Mouse (Mus musculus) limb, embryonic 11.5 days (tissue): ENCODE results near the gene 4933434E20Rik. TPM values are rescaled to one million over a fixed set of nuclear protein-coding genes. Genes with fewer than 3 reads are reported as not detected.

Source experiments
- ATAC-seq: fragments of 200-750 bp; cut with Nextera tagmentation; 2 replicates; pipeline ENCODE4 v1.8.0; 2017; ENCODE audit warnings: low read depth; ENCODE audit not compliant: insufficient number of reproducible peaks, low FRiP score, low TSS enrichment
- DNase-seq: peaks from one replicate; pipeline ENCODE4 v3.0.0-alpha.2; 2015; ENCODE audit warnings: low spot score
- H3K27ac ChIP-seq: fragments of 300-500 bp; sonication (generic); replicated peaks from 2 replicates; pipeline ENCODE4 v1.5.1; 2014; ENCODE audit warnings: low read depth, mild to moderate bottlenecking, low read length
- H3K27me3 ChIP-seq: fragments of 300-500 bp; sonication (generic); 2 replicates; pipeline ENCODE4 v1.6.1; 2014; ENCODE audit warnings: mild to moderate bottlenecking, low read length, mixed read lengths; ENCODE audit not compliant: control insufficient read depth, insufficient read depth
- H3K36me3 ChIP-seq: fragments of 300-500 bp; sonication (generic); 2 replicates; pipeline ENCODE4 v1.6.1; 2014; ENCODE audit warnings: mild to moderate bottlenecking, low read length, moderate library complexity, mixed read lengths; ENCODE audit not compliant: control insufficient read depth, insufficient read depth
- H3K4me1 ChIP-seq: fragments of 300-500 bp; sonication (generic); 2 replicates; pipeline ENCODE4 v1.6.1; 2014; ENCODE audit warnings: low read length, mixed read lengths; ENCODE audit not compliant: control insufficient read depth, insufficient read depth
- H3K4me2 ChIP-seq: fragments of 300-500 bp; sonication (generic); 2 replicates; pipeline ENCODE4 v1.6.1; 2014; ENCODE audit warnings: low read depth, mild to moderate bottlenecking, moderate library complexity; ENCODE audit not compliant: severe bottlenecking
- H3K4me3 ChIP-seq: fragments of 300-500 bp; sonication (generic); 2 replicates; pipeline ENCODE4 v1.5.1; 2014; ENCODE audit warnings: low read depth, low read length
- H3K9ac ChIP-seq: fragments of 300-500 bp; sonication (generic); 2 replicates; pipeline ENCODE4 v1.6.1; 2014; ENCODE audit warnings: mild to moderate bottlenecking, low read length
- H3K9me3 ChIP-seq: fragments of 300-500 bp; sonication (generic); 2 replicates; pipeline ENCODE4 v1.6.1; 2016; ENCODE audit warnings: low read length; ENCODE audit not compliant: control insufficient read depth
- WGBS: fragments of 180-500 bp; shearing (Covaris S2); extraction: QIAGEN DNeasy Blood & Tissue Kit; methylation state at CpG from one replicate; pipeline ENCODE4 v1.1.7; 2014; 5-methylcytosine and 5-hydroxymethylcytosine counted together
- microRNA counts: library from miRNA; unstranded; fragments of <30 nt; microRNA quantifications from one replicate; lab custom pipeline; 2016
- microRNA-seq: library from miRNA; unstranded; fragments of <30 nt; microRNA quantifications from one replicate; pipeline ENCODE4, GENCODE M21; 2016
- polyA plus RNA-seq: library from polyadenylated mRNA; unstranded; fragments of >200 nt; fragmentation: Nextera tagmentation; extraction: Ambion mirVana; gene quantifications from 2 replicates; pipeline ENCODE4 v1.2.1, GENCODE M21; 2014

The 4933434E20Rik gene
- polyA plus RNA-seq, 1 experiment from 2014 or later: 175 TPM

GRCm38 (mm10) chr3:90101673-90102072 lies 50.2 kb downstream of the 4933434E20Rik start:
- DNase-seq: no peak
- H3K9ac ChIP-seq: no peak overlapping the region
- WGBS: 94% methylated on average over 2 of the region's 2 CpGs
- no peaks in the 10 kb centered on the region for H3K9me3 ChIP-seq
- H3K4me2 ChIP-seq: no peak overlapping the region
- no peaks in the 10 kb centered on the region for H3K4me1 ChIP-seq
- peaks cover 11% of the 10 kb centered on the region; the same call in 1 of the 2 replicates for H3K36me3 ChIP-seq
- H3K27me3 ChIP-seq: no peaks in the 10 kb centered on the region
- no peak overlapping the region for H3K27ac ChIP-seq
- no peak for ATAC-seq
- no peak overlapping the region for H3K4me3 ChIP-seq

DNA sequence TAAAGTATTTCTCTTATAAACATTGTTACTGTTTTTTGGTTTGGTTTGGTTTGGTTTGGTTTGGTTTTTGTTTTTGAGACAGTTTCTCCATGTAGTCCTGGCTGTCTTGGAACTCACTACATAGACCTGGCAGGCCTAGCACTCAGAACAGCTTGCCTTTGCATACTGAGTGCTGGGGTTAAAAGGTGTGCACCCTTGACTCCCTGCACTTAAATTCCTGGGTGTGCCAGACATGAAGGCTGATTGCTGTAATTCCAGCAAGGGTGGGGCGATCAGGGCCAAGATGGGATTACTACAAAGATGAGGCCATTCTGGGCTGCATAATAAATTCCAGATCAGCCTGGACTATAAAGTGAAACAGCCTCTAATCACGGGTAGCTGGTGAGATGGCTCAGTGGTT lies 50.8 kb downstream of the 4933434E20Rik start:
- Histone ChIP-seq H3K9ac (no peak overlapping the region), H3K27me3 (no peaks in the 10 kb centered on the region), H3K4me1 (no peaks in the 10 kb centered on the region), H3K9me3 (no peaks in the 10 kb centered on the region), H3K27ac (no peak overlapping the region), H3K36me3 (peaks cover 11% of the 10 kb centered on the region; the same call in 1 of the 2 replicates), H3K4me2 (no peak overlapping the region), H3K4me3 (no peak overlapping the region)
- 57% methylated on average over 2 of the region's 2 CpGs for WGBS
- DNase-seq (no peak), ATAC-seq (no peak)

DNA sequence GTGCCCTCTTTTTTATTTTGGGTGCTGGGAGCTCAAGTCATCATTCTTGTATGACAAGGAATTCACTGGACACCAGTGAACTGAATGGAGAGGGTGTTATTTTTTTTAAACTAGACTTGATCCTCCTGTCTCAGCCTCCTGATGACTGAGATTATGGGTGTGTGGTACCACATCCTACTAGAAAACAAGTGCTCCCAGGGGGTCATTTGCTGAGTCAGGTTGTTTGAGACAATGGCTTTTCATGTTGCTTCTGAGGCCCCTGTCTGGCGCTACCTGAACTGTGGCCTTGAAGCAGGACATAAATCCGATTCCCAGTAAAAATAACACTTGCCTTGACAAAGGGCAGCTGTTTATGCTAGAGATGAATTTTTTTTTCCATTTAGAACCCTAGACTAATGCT lies 51.7 kb downstream of the 4933434E20Rik start:
- peaks cover 9% of the 10 kb centered on the region; the same call in 1 of the 2 replicates for H3K36me3 ChIP-seq
- ATAC-seq: no peak
- no peaks in the 10 kb centered on the region for H3K27me3 ChIP-seq
- H3K27ac ChIP-seq: no peak overlapping the region
- H3K4me2 ChIP-seq: no peak overlapping the region
- no peak for DNase-seq
- no peaks in the 10 kb centered on the region for H3K9me3 ChIP-seq
- no peaks in the 10 kb centered on the region for H3K4me1 ChIP-seq
- no peak overlapping the region for H3K9ac ChIP-seq
- H3K4me3 ChIP-seq: no peak overlapping the region
- whole genome bisulfite sequencing: 91% methylated on average over 2 of the region's 2 CpGs

GRCm38 (mm10) chr3:90103938-90104337 lies 52.5 kb downstream of the 4933434E20Rik start, which contains the start of gene Nup210l:
TSS of gene Nup210l (plus strand) at chr3:90104132.
- no peak within 1 kb of the TSS for H3K9ac ChIP-seq
- H3K4me3 ChIP-seq: no peak within 1 kb of the TSS
- H3K27me3 ChIP-seq: no peaks in the 10 kb centered on the region
- H3K4me1 ChIP-seq: no peaks in the 10 kb centered on the region
- 86% methylated on average over 13 of the region's 13 CpGs for WGBS
- H3K4me2 ChIP-seq: no peak within 1 kb of the TSS
- ATAC-seq (no peak), DNase-seq (no peak)
- H3K36me3 ChIP-seq: peaks cover 5% of the 10 kb centered on the region; the same call in 1 of the 2 replicates
- H3K9me3 ChIP-seq: no peaks in the 10 kb centered on the region
- H3K27ac ChIP-seq: no peak within 1 kb of the TSS

DNA sequence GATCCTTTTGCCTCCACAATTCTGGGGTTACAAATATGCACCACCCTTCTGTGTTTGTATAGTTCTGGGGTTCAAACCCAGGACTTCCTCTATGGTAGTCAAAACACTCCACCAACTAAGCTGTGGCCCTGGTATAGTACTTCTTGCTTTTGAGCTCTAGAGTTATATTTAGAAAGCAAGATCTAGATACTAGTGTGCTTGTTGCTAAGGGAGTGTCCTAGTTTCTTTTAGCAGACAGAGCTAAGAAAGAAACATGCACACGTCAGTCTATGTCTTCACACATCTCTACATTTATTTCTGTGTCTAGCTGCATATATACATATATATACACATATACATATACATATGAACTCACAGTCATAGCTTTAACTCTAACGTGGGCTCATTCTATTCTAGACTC lies 60.3 kb downstream of the 4933434E20Rik start:
- Histone ChIP-seq H3K4me3 (no peak overlapping the region), H3K4me1 (no peaks in the 10 kb centered on the region), H3K4me2 (no peak overlapping the region), H3K27me3 (no peaks in the 10 kb centered on the region), H3K27ac (no peak overlapping the region), H3K9ac (no peak overlapping the region), H3K9me3 (no peaks in the 10 kb centered on the region), H3K36me3 (no peaks in the 10 kb centered on the region)
- ATAC-seq (no peak), DNase-seq (no peak)
- 84% methylated on average over 2 of the region's 2 CpGs for WGBS

GRCm38 (mm10) chr3:90114342-90114741 lies 62.9 kb downstream of the 4933434E20Rik start:
- H3K9me3 ChIP-seq: no peaks in the 10 kb centered on the region
- WGBS: 85% methylated on average over 2 of the region's 2 CpGs
- H3K27ac ChIP-seq: no peak overlapping the region
- no peak overlapping the region for H3K9ac ChIP-seq
- DNase-seq: no peak
- no peak for ATAC-seq
- no peaks in the 10 kb centered on the region for H3K27me3 ChIP-seq
- no peaks in the 10 kb centered on the region for H3K4me1 ChIP-seq
- H3K4me2 ChIP-seq: no peak overlapping the region
- no peak overlapping the region for H3K4me3 ChIP-seq
- no peaks in the 10 kb centered on the region for H3K36me3 ChIP-seq

DNA sequence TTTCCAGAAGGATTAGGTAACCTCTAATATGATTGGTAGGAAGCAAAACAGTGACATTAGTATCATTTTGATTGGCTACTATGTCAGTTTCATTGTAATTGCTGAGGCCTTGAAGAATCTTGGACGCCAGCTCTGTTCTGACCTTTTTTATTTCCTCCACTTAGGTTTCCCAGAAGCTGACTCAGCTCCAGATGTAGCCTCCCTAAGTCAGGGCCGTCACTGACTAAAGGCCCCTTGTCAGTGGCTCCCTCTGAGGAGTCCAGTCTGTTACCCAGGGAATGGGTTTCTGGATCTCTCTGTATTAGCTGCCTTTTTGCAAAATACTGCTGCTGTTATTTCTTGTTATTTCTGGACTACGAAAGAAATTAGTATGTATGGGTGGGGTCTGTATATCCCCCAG lies 64.1 kb downstream of the 4933434E20Rik start:
- no peaks in the 10 kb centered on the region for H3K9me3 ChIP-seq
- 75% methylated on average over 3 of the region's 3 CpGs for WGBS
- no peaks in the 10 kb centered on the region for H3K36me3 ChIP-seq
- no peak for ATAC-seq
- H3K27me3 ChIP-seq: no peaks in the 10 kb centered on the region
- no peaks in the 10 kb centered on the region for H3K4me1 ChIP-seq
- no peak overlapping the region for H3K27ac ChIP-seq
- DNase-seq: no peak
- no peak overlapping the region for H3K4me3 ChIP-seq
- no peak overlapping the region for H3K9ac ChIP-seq
- H3K4me2 ChIP-seq: no peak overlapping the region

MicroRNA genes within 50 kb of the gene (microRNA counts, 519-probe panel; counts per million panel counts)
- 4,146 counts per million, percentile 61 among the panel's probes with 10 or more counts for microRNA mmu-miR-190b (lab: Ali Mortazavi, UCI)

Small RNA genes lying within 50 kb of the gene (microRNA-seq; reads per million reads assigned to microRNA genes)
- gene Mir190b (18.0 reads per million, percentile 28 among the genes with 10 or more reads in this experiment), gene Mir7669 (1.2 reads per million)

Other genes with a start within 250 kb of the 4933434E20Rik start
- gene She, start 220.3 kb upstream of the 4933434E20Rik start, polyA plus RNA-seq: 3.1 and 3.4 TPM in 2 replicates
- gene Il6ra, start 138.4 kb upstream of the 4933434E20Rik start, polyA plus RNA-seq: 0.13 and 0.40 TPM in 2 replicates
- 12.8 and 14.9 TPM in 2 replicates for gene Atp8b2, start 88.1 kb upstream of the 4933434E20Rik start, polyA plus RNA-seq
- gene Hax1, start 52.9 kb upstream of the 4933434E20Rik start, polyA plus RNA-seq: 241 and 262 TPM in 2 replicates
- 238 and 289 TPM in 2 replicates for gene Ubap2l, start 992 bp downstream of the 4933434E20Rik start, polyA plus RNA-seq
- gene Tpm3, start 21.0 kb downstream of the 4933434E20Rik start, polyA plus RNA-seq: 578 and 605 TPM in 2 replicates
- gene Nup210l, start 52.5 kb downstream of the 4933434E20Rik start, polyA plus RNA-seq: 0.49 and 0.72 TPM in 2 replicates
- 1,463 and 1,516 TPM in 2 replicates for gene Rps27, start 162.0 kb downstream of the 4933434E20Rik start, polyA plus RNA-seq
- gene Rab13, start 162.1 kb downstream of the 4933434E20Rik start, polyA plus RNA-seq: 15.4 and 16.9 TPM in 2 replicates
- gene Jtb, start 180.0 kb downstream of the 4933434E20Rik start, polyA plus RNA-seq: 79.5 and 80.1 TPM in 2 replicates
- 11.0 and 11.3 TPM in 2 replicates for gene Creb3l4, start 191.9 kb downstream of the 4933434E20Rik start, polyA plus RNA-seq
- 58.0 and 58.3 TPM in 2 replicates for gene Slc39a1, start 196.5 kb downstream of the 4933434E20Rik start, polyA plus RNA-seq
- 16.7 TPM in 2 replicates for gene Crtc2, start 202.5 kb downstream of the 4933434E20Rik start, polyA plus RNA-seq
- 3.9 and 5.5 TPM in 2 replicates for gene Dennd4b, start 213.5 kb downstream of the 4933434E20Rik start, polyA plus RNA-seq
- gene Gatad2b, start 241.5 kb downstream of the 4933434E20Rik start, polyA plus RNA-seq: 16.2 and 18.9 TPM in 2 replicates